ENCODE assay signal across 8 mouse cellular contexts in the genomic region with DNA sequence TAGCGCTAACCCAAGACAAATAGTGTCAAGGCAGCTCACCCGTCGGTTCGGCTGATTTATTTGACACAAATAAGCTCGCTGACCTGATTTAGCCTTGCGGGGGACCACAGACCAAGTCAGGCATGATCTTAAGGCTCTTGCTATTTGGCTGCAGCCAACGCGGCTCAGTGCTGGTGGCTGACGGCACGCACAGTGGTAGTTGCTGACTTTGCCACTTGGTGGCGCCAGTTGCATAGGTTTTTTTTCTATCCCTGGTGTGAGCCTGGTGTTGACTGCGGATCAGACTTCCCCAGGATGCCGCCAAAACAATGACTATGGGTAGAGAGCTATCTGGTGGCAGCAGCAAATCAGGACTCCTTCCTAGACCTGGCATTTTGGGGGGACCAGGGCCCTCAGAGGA. TPM values are rescaled to one million over a fixed set of nuclear protein-coding genes. Genes with fewer than 3 reads are reported as not detected.
DNase-seq lines count a peak whose midpoint lies in the region; ATAC-seq and TF ChIP-seq lines count a peak whose summit lies in the region.

No protein-coding gene starts in this region.

- H3K4me1 ChIP-seq in hindbrain, postnatal 0 days (ENCODE audit: insufficient read depth, low read length) = peaks cover 5% of the 10 kb centered on the region

- no peaks in the 10 kb centered on the region; the same call in 1 of the 2 replicates for H3K27me3 ChIP-seq in hindbrain, postnatal 0 days (ENCODE audit: insufficient read depth, low read length)

- DNase-seq in T-cell, adult 2 months (ENCODE audit: low spot score) = peak; percentile 70
- DNase-seq in cerebellum, postnatal 4 days (ENCODE audit: low spot score in 2 of 2) = peak; percentile 92 to 95
- peak; percentile 89 for DNase-seq in gastrocnemius, adult 2 months
- peak; percentile 95 for DNase-seq in hindbrain, postnatal 0 days (ENCODE audit: low spot score)
- DNase-seq in left cerebral cortex, adult 18-20 months (ENCODE audit: low spot score in 2 of 2) = peak; percentile 91 to 94
- DNase-seq in right cerebral cortex, postnatal 10 days (ENCODE audit: low spot score in 2 of 2) = peak; percentile 89 to 93
- DNase-seq in urinary bladder, postnatal 36 days (ENCODE audit: low spot score in 2 of 2) = peak; percentile 79 to 89

- peak; percentile 96 for TF ChIP-seq CTCF in gastrocnemius, adult 2 months (IDR thresholded peaks at IDR 0.05)
- peak; percentile 94 for TF ChIP-seq CTCF in hindbrain, postnatal 0 days (IDR thresholded peaks at IDR 0.05; ENCODE audit: low read depth)

- 1% methylated on average over 13 of the region's 13 CpGs for WGBS in hindbrain, postnatal 0 days

- no peak overlapping the region for H3K27ac ChIP-seq in gastrocnemius, adult 2 months
- H3K27ac ChIP-seq in hindbrain, postnatal 0 days = no peak overlapping the region

- intact Hi-C loops in gastrocnemius, adult 2 months (cut with DNase I) = loop anchor here (5.0 kb wide), 3 partner anchors 58 to 488 kb away; no protein-coding TSS in a partner anchor

- ATAC-seq in hindbrain, postnatal 0 days = peak; percentile 84
- ATAC-seq in megakaryocyte, adult 5-6 weeks (ENCODE audit: poor library complexity, severe bottlenecking) = peak; percentile 86

- H3K4me2 ChIP-seq in hindbrain, postnatal 0 days (ENCODE audit: low read depth, low read length) = peak overlapping the region; percentile 45

- no peaks in the 10 kb centered on the region for H3K36me3 ChIP-seq in hindbrain, postnatal 0 days (ENCODE audit: insufficient read depth, low read length)

- H3K9me3 ChIP-seq in hindbrain, postnatal 0 days (ENCODE audit: low read length) = no peaks in the 10 kb centered on the region

- H3K9ac ChIP-seq in hindbrain, postnatal 0 days (replicated peaks; ENCODE audit: low read length) = no peak overlapping the region

- no peak overlapping the region for H3K4me3 ChIP-seq in gastrocnemius, adult 2 months
- no peak overlapping the region; the same call in 1 of the 2 replicates for H3K4me3 ChIP-seq in hindbrain, postnatal 0 days (ENCODE audit: low read length)

RNA-seq across cellular contexts. Expression of a gene that starts 24.0 kb away (rescaled TPM):
- 1 to 10 TPM; 3.5 to 5.4 TPM for total RNA-seq in gastrocnemius, adult 2 months (2021)
- total RNA-seq in hindbrain, postnatal 0 days (2014; rRNA removed) = 30.4 and 31.9 TPM in 2 replicates
- 16.5 and 18.0 TPM in 2 replicates for polyA plus RNA-seq in hindbrain, postnatal 0 days (2015; fragmentation: Nextera tagmentation; extraction: Ambion mirVana)
- total RNA-seq in left cerebral cortex, adult 18-20 months (2021) = 10 to 100 TPM; 13.7 to 14.0 TPM
- total RNA-seq in megakaryocyte, adult 5-6 weeks (2015) = 1.8 and 1.9 TPM in 2 replicates
- total RNA-seq in megakaryocyte, adult 5-6 weeks (2017) = 4.3 TPM in 2 replicates

RNA-seq across cellular contexts. Expression of a gene that starts 24.1 kb away (rescaled TPM):
- 1 to 10 TPM in 1 of 2 experiments, under 1 TPM in 1; 0.89 to 1.3 TPM for total RNA-seq in gastrocnemius, adult 2 months (2021)
- 108 and 114 TPM in 2 replicates for total RNA-seq in hindbrain, postnatal 0 days (2014; rRNA removed)
- 11.3 TPM in 2 replicates for polyA plus RNA-seq in hindbrain, postnatal 0 days (2015; fragmentation: Nextera tagmentation; extraction: Ambion mirVana)
- 10 to 100 TPM; 71.8 to 72.7 TPM for total RNA-seq in left cerebral cortex, adult 18-20 months (2021)
- total RNA-seq in megakaryocyte, adult 5-6 weeks (2015) = 0.11 and 0.50 TPM in 2 replicates
- total RNA-seq in megakaryocyte, adult 5-6 weeks (2017) = 1.5 TPM in 1 of 2 replicates, not detected in the other

Comparison
In these comparisons a context has a peak if more than half of its experiments do, and no peak if none do; other contexts are left out.
1. RNA of a gene that starts 24.1 kb away (total RNA-seq): 108 to 114 TPM in hindbrain, postnatal 0 days and 71.8 to 72.7 TPM in left cerebral cortex, adult 18-20 months; 0.11 to 1.5 TPM in megakaryocyte, adult 5-6 weeks and 0.89 to 1.3 TPM in gastrocnemius, adult 2 months; every median in the first group is over 10 times any median in the second.
2. Peak in every context shown above with its lines, with median percentiles within 50 percentile points of each other: DNase-seq.